Mouse (Mus musculus) layer of hippocampus, adult 18-20 months (tissue): ENCODE measurements at regions not wholly inside any gene's neighbourhood (a gene's known extent, or its start where the extent isn't known, plus 50 kb on each side); places are given as distances from the start of the nearest gene placed in this dataset.

ENCODE experiments used
- DNase-seq, 2 experiments: peaks; one replicate each; pipeline ENCODE4 v3.0.0; 2022; ENCODE audit warnings: low spot score in 2 of 2

GRCm38 (mm10) chrX:68313486-68313885 is 364.9 kb upstream of the Fmr1 start:
- DNase-seq: peak; percentile 64 to 88
